Mouse (Mus musculus): ENCODE measurements around the gene Mtx1.
A peak's percentile ranks its signal among the peaks of the same experiment; 100 is the strongest.
"Not testable (repeated sequence)": the region's sequence is repeated elsewhere in the genome, so short reads cannot be mapped to it uniquely, and the experiment has no call there.

Mtx1 gene

GRCm38 (mm10) chr3:89183058-89183958 lies 43.6 kb downstream of the Mtx1 start, which contains the start of gene Fam189b:
Gene Fam189b, plus strand, starts transcription at chr3:89183143.
- DNase-seq (ENCODE audit: low spot score in 2 of 2): peak; percentile 80 to 86

- no peak for DNase-seq (ENCODE audit: low spot score in 2 of 2)
These were observed 44.3 kb downstream of the Mtx1 start for GRCm38 (mm10) chr3:89182531-89183057.

- no peak for DNase-seq (ENCODE audit: low spot score in 2 of 2)
These were observed 45.0 kb downstream of the Mtx1 start for GRCm38 (mm10) chr3:89181749-89182500.

- no peak for DNase-seq (ENCODE audit: low spot score in 2 of 2)
These were observed 47.8 kb downstream of the Mtx1 start for GRCm38 (mm10) chr3:89179056-89179455.

- DNase-seq (ENCODE audit: low spot score in 2 of 2): no peak
These were observed 48.8 kb downstream of the Mtx1 start for GRCm38 (mm10) chr3:89178107-89178385.

GRCm38 (mm10) chr3:89177242-89178106 lies 49.4 kb downstream of the Mtx1 start, which contains the start of gene Scamp3:
Gene Scamp3, plus strand, starts transcription at chr3:89177473.
- DNase-seq (ENCODE audit: low spot score in 2 of 2): peak; percentile 60 to 78

GRCm38 (mm10) chr3:89176421-89176820 lies 50.5 kb downstream of the Mtx1 start:
- DNase-seq (ENCODE audit: low spot score in 2 of 2): no peak

GRCm38 (mm10) chr3:89175544-89175943 lies 51.3 kb downstream of the Mtx1 start:
- no peak for DNase-seq (ENCODE audit: low spot score in 2 of 2)

- DNase-seq (ENCODE audit: low spot score in 2 of 2): no peak
These were observed 52.0 kb downstream of the Mtx1 start for GRCm38 (mm10) chr3:89174844-89175243.

- no peak for DNase-seq (ENCODE audit: low spot score in 2 of 2)
These were observed 59.9 kb downstream of the Mtx1 start for GRCm38 (mm10) chr3:89166945-89167344.

- no peak for DNase-seq (ENCODE audit: low spot score in 2 of 2)
These were observed 61.5 kb downstream of the Mtx1 start for GRCm38 (mm10) chr3:89165268-89165870.

GRCm38 (mm10) chr3:89164506-89165267 lies 62.2 kb downstream of the Mtx1 start, which contains the start of gene Clk2:
Gene Clk2, plus strand, starts transcription at chr3:89164795.
- DNase-seq (ENCODE audit: low spot score in 2 of 2): peak; percentile 77 to 89

GRCm38 (mm10) chr3:89163643-89164245 lies 63.1 kb downstream of the Mtx1 start:
- DNase-seq (ENCODE audit: low spot score in 2 of 2): no peak

GRCm38 (mm10) chr3:89163123-89163522 lies 63.8 kb downstream of the Mtx1 start:
- no peak for DNase-seq (ENCODE audit: low spot score in 2 of 2)

GRCm38 (mm10) chr3:89161786-89162185 lies 65.1 kb downstream of the Mtx1 start:
- no peak for DNase-seq (ENCODE audit: low spot score in 2 of 2)

- DNase-seq (ENCODE audit: low spot score in 2 of 2): not testable (repeated sequence)
These were observed 65.7 kb downstream of the Mtx1 start for GRCm38 (mm10) chr3:89161207-89161606.

- DNase-seq (ENCODE audit: low spot score in 2 of 2): peak; percentile 28 to 51
These were observed 67.1 kb downstream of the Mtx1 start, which contains the start of gene Hcn3 for GRCm38 (mm10) chr3:89159616-89160344. Gene Hcn3, minus strand, starts transcription at chr3:89160196.

GRCm38 (mm10) chr3:89159211-89159610 lies 67.7 kb downstream of the Mtx1 start:
- no peak for DNase-seq (ENCODE audit: low spot score in 2 of 2)

Measured in frontal cortex, postnatal 25 days (tissue).